Mouse (Mus musculus) hindbrain, embryonic 10.5 days (tissue): ENCODE measurements around the gene Traip. TPM values are rescaled to one million over a fixed set of nuclear protein-coding genes. Genes with fewer than 3 reads are reported as not detected.
A peak's percentile ranks its signal among the peaks of the same experiment; 100 is the strongest.

Source experiments
- DNase-seq: peaks from one replicate; pipeline ENCODE4 v3.0.0-alpha.2; 2017; ENCODE audit warnings: low spot score
- H3K27ac ChIP-seq: fragments of 300-500 bp; sonication (generic); 2 replicates; pipeline ENCODE4 v1.5.1; 2016; ENCODE audit warnings: mild to moderate bottlenecking, moderate library complexity
- H3K27me3 ChIP-seq: fragments of 300-500 bp; sonication (generic); 2 replicates; pipeline ENCODE4 v1.6.1; 2016; ENCODE audit warnings: mild to moderate bottlenecking; ENCODE audit not compliant: poor library complexity, insufficient read depth, severe bottlenecking
- H3K36me3 ChIP-seq: fragments of 300-500 bp; sonication (generic); 2 replicates; pipeline ENCODE4 v1.6.1; 2016; ENCODE audit warnings: mild to moderate bottlenecking, moderate library complexity
- H3K4me1 ChIP-seq: fragments of 300-500 bp; sonication (generic); replicated peaks from 2 replicates; pipeline ENCODE4 v1.6.1; 2016; ENCODE audit warnings: mild to moderate bottlenecking
- H3K4me3 ChIP-seq: fragments of 300-500 bp; sonication (generic); 2 replicates; pipeline ENCODE4 v1.5.1; 2016; ENCODE audit warnings: mild to moderate bottlenecking, moderate library complexity
- H3K9me3 ChIP-seq: fragments of 300-500 bp; sonication (generic); 2 replicates; pipeline ENCODE4 v1.6.1; 2016; ENCODE audit warnings: mild to moderate bottlenecking, moderate library complexity
- WGBS: fragments of 180-500 bp; shearing (Covaris S2); methylation state at CpG from one replicate; pipeline ENCODE4 v1.1.7; 2016; 5-methylcytosine and 5-hydroxymethylcytosine counted together
- polyA plus RNA-seq: library from polyadenylated mRNA; unstranded; fragments of >200 nt; fragmentation: Nextera tagmentation; extraction: Ambion mirVana; gene quantifications from 2 replicates; pipeline ENCODE4 v1.2.1, GENCODE M21; 2016

The Traip gene
- polyA plus RNA-seq, 1 experiment from 2014 or later: 24.3 TPM

GRCm38 (mm10) chr9:107964681-107965080, 14.7 kb downstream of the Traip start:
- DNase-seq: no peak
- no peak overlapping the region for H3K27ac ChIP-seq
- no peaks in the 10 kb centered on the region for H3K9me3 ChIP-seq
- H3K4me3 ChIP-seq: no peak overlapping the region
- H3K4me1 ChIP-seq: peaks cover 16% of the 10 kb centered on the region
- H3K27me3 ChIP-seq: no peaks in the 10 kb centered on the region
- H3K36me3 ChIP-seq: peaks cover 98% of the 10 kb centered on the region
- WGBS: 92% methylated on average over 9 of the region's 9 CpGs

GRCm38 (mm10) chr9:107966676-107967075, 16.7 kb downstream of the Traip start:
- Histone ChIP-seq H3K4me1 (peaks cover 5% of the 10 kb centered on the region; the same call in 1 of the 2 replicates), H3K36me3 (peaks cover 98% of the 10 kb centered on the region), H3K27ac (no peak overlapping the region), H3K27me3 (no peaks in the 10 kb centered on the region), H3K4me3 (no peak overlapping the region), H3K9me3 (no peaks in the 10 kb centered on the region)
- WGBS: 92% methylated on average over 10 of the region's 10 CpGs
- no peak for DNase-seq

- no peak for DNase-seq
- Histone ChIP-seq H3K27me3 (no peaks in the 10 kb centered on the region), H3K4me3 (no peak overlapping the region), H3K27ac (no peak overlapping the region), H3K36me3 (peaks cover 97% of the 10 kb centered on the region), H3K9me3 (no peaks in the 10 kb centered on the region), H3K4me1 (no peaks in the 10 kb centered on the region)
- WGBS: 90% methylated on average over 6 of the region's 6 CpGs
Measured at GRCm38 (mm10) chr9:107967437-107967836, 17.5 kb downstream of the Traip start.

GRCm38 (mm10) chr9:107968531-107968930, 18.6 kb downstream of the Traip start:
- H3K4me3 ChIP-seq: no peak overlapping the region
- no peak for DNase-seq
- no peaks in the 10 kb centered on the region for H3K27me3 ChIP-seq
- no peak overlapping the region for H3K27ac ChIP-seq
- WGBS: 93% methylated on average over 7 of the region's 7 CpGs
- no peaks in the 10 kb centered on the region for H3K9me3 ChIP-seq
- H3K36me3 ChIP-seq: peaks cover 93% of the 10 kb centered on the region
- no peaks in the 10 kb centered on the region for H3K4me1 ChIP-seq

- Histone ChIP-seq H3K4me3 (no peak overlapping the region), H3K4me1 (no peaks in the 10 kb centered on the region; the same call in 1 of the 2 replicates), H3K27ac (no peak overlapping the region), H3K9me3 (no peaks in the 10 kb centered on the region), H3K36me3 (peaks cover 75% of the 10 kb centered on the region), H3K27me3 (no peaks in the 10 kb centered on the region)
- no peak for DNase-seq
- WGBS: 89% methylated on average over 5 of the region's 5 CpGs
Measured at GRCm38 (mm10) chr9:107970311-107970710, 20.4 kb downstream of the Traip start.

- Histone ChIP-seq H3K27ac (no peak overlapping the region), H3K9me3 (no peaks in the 10 kb centered on the region), H3K4me3 (no peak overlapping the region), H3K36me3 (peaks cover 59% of the 10 kb centered on the region), H3K27me3 (no peaks in the 10 kb centered on the region), H3K4me1 (peaks cover 6% of the 10 kb centered on the region)
- WGBS: 86% methylated on average over 8 of the region's 8 CpGs
- DNase-seq: no peak
Measured at GRCm38 (mm10) chr9:107971690-107972541, 22.0 kb downstream of the Traip start.

GRCm38 (mm10) chr9:107974491-107975171, 24.7 kb downstream of the Traip start:
- H3K27ac ChIP-seq: no peak overlapping the region
- no peak for DNase-seq
- peaks cover 34% of the 10 kb centered on the region for H3K36me3 ChIP-seq
- H3K4me3 ChIP-seq: no peak overlapping the region
- no peaks in the 10 kb centered on the region for H3K27me3 ChIP-seq
- H3K9me3 ChIP-seq: no peaks in the 10 kb centered on the region
- 80% methylated on average over 10 of the region's 10 CpGs for WGBS
- peaks cover 6% of the 10 kb centered on the region for H3K4me1 ChIP-seq

GRCm38 (mm10) chr9:107975399-107976386, 25.8 kb downstream of the Traip start, which contains the start of gene Uba7:
Gene Uba7 (plus strand): TSS chr9:107975505.
- 73% methylated on average over 12 of the region's 12 CpGs for WGBS

GRCm38 (mm10) chr9:107978815-107979214, 28.9 kb downstream of the Traip start:
- Histone ChIP-seq H3K27ac (peak overlapping the region; percentile 56), H3K27me3 (peaks cover 7% of the 10 kb centered on the region; the same call in 1 of the 2 replicates), H3K4me1 (peaks cover 45% of the 10 kb centered on the region), H3K9me3 (no peaks in the 10 kb centered on the region), H3K4me3 (no peak overlapping the region), H3K36me3 (no peaks in the 10 kb centered on the region)
- DNase-seq: no peak
- WGBS: 92% methylated on average over 12 of the region's 12 CpGs

More at GRCm38 (mm10) chr9:107975399-107976386, 25.8 kb downstream of the Traip start, which contains the start of gene Uba7:
- Histone ChIP-seq H3K27ac (peak within 1 kb of the TSS; percentile 66), H3K4me3 (peak within 1 kb of the TSS; percentile 16), H3K4me1 (peaks cover 14% of the 10 kb centered on the region), H3K9me3 (no peaks in the 10 kb centered on the region), H3K27me3 (no peaks in the 10 kb centered on the region), H3K36me3 (peaks cover 23% of the 10 kb centered on the region)
- DNase-seq: no peak

- DNase-seq: peak; percentile 65
Measured at GRCm38 (mm10) chr9:107981684-107982605, 32.0 kb downstream of the Traip start.

GRCm38 (mm10) chr9:107982681-107983346, 32.9 kb downstream of the Traip start, which contains the start of gene Gm20661:
Gene Gm20661 (plus strand): TSS chr9:107983058.
- 47% methylated on average over 14 of the region's 14 CpGs for WGBS
- peak; percentile 77 for DNase-seq
- Histone ChIP-seq H3K4me1 (peaks cover 68% of the 10 kb centered on the region), H3K4me3 (peak within 1 kb of the TSS; percentile 72), H3K9me3 (no peaks in the 10 kb centered on the region), H3K27ac (peak within 1 kb of the TSS; percentile 88), H3K27me3 (peaks cover 24% of the 10 kb centered on the region), H3K36me3 (no peaks in the 10 kb centered on the region)

More at GRCm38 (mm10) chr9:107981684-107982605, 32.0 kb downstream of the Traip start:
- Histone ChIP-seq H3K36me3 (no peaks in the 10 kb centered on the region), H3K4me1 (peaks cover 68% of the 10 kb centered on the region), H3K4me3 (peak overlapping the region; percentile 72), H3K9me3 (no peaks in the 10 kb centered on the region), H3K27ac (peak overlapping the region; percentile 88), H3K27me3 (peaks cover 24% of the 10 kb centered on the region)
- WGBS: 45% methylated on average over 7 of the region's 7 CpGs
